Mouse (Mus musculus) stomach, postnatal 0 days (tissue): ENCODE data around the gene Slc11a1. TPM values are rescaled to one million over a fixed set of nuclear protein-coding genes. Genes with fewer than 3 reads are reported as not detected.

Source experiments
- ATAC-seq: fragments of 200-750 bp; cut with Nextera tagmentation; 2 replicates; pipeline ENCODE4 v1.8.0; 2017; ENCODE audit not compliant: low FRiP score, low TSS enrichment
- DNase-seq: peaks from one replicate; pipeline ENCODE4 v3.0.0-alpha.2; 2016; ENCODE audit warnings: low spot score
- H3K27ac ChIP-seq: fragments of 300-500 bp; sonication (generic); replicated peaks from 2 replicates; pipeline ENCODE4 v1.5.1; 2014; ENCODE audit warnings: mild to moderate bottlenecking, control low read depth
- H3K27me3 ChIP-seq: fragments of 300-500 bp; sonication (generic); 2 replicates; pipeline ENCODE4 v1.6.1; 2014; ENCODE audit warnings: low read length; ENCODE audit not compliant: control insufficient read depth, insufficient read depth
- H3K36me3 ChIP-seq: fragments of 300-500 bp; sonication (generic); 2 replicates; pipeline ENCODE4 v1.6.1; 2014; ENCODE audit warnings: low read length, mixed read lengths; ENCODE audit not compliant: control insufficient read depth, insufficient read depth
- H3K4me1 ChIP-seq: fragments of 300-500 bp; sonication (generic); replicated peaks from 2 replicates; pipeline ENCODE4 v1.6.1; 2014; ENCODE audit warnings: antibody characterized with exemption; ENCODE audit not compliant: control insufficient read depth, insufficient read depth
- H3K4me2 ChIP-seq: fragments of 300-500 bp; sonication (generic); replicated peaks from 2 replicates; pipeline ENCODE4 v1.6.1; 2014; ENCODE audit warnings: low read depth, mild to moderate bottlenecking, control low read depth, moderate library complexity
- H3K4me3 ChIP-seq: fragments of 300-500 bp; sonication (generic); 2 replicates; pipeline ENCODE4 v1.5.1; 2014; ENCODE audit warnings: low read depth, low read length, control low read depth
- H3K9ac ChIP-seq: fragments of 300-500 bp; sonication (generic); 2 replicates; pipeline ENCODE4 v1.6.1; 2014; ENCODE audit warnings: mild to moderate bottlenecking, low read length, control low read depth, mixed read lengths
- H3K9me3 ChIP-seq: fragments of 300-500 bp; sonication (generic); 2 replicates; pipeline ENCODE4 v1.6.1; 2016; ENCODE audit warnings: low read length; ENCODE audit not compliant: control insufficient read depth
- CTCF ChIP-seq: IDR thresholded peaks from 2 replicates; pipeline ENCODE4 v1.5.1; 2016; ENCODE audit warnings: antibody characterized with exemption, low read depth, mild to moderate bottlenecking, moderate library complexity
- EP300 ChIP-seq: optimal IDR thresholded peaks from 2 replicates; pipeline ENCODE3; 2016; ENCODE audit warnings: antibody characterized with exemption
- WGBS: fragments of 180-500 bp; shearing (Covaris S2); extraction: QIAGEN DNeasy Blood & Tissue Kit; methylation state at CpG from one replicate; pipeline ENCODE4 v1.1.7; 2014; 5-methylcytosine and 5-hydroxymethylcytosine counted together
- polyA plus RNA-seq: library from polyadenylated mRNA; unstranded; fragments of >200 nt; fragmentation: Nextera tagmentation; extraction: Ambion mirVana; gene quantifications from 2 replicates; pipeline ENCODE4 v1.2.1, GENCODE M21; 2015

Slc11a1 gene
- polyA plus RNA-seq, 1 experiment from 2014 or later: 3.8 TPM

DNA sequence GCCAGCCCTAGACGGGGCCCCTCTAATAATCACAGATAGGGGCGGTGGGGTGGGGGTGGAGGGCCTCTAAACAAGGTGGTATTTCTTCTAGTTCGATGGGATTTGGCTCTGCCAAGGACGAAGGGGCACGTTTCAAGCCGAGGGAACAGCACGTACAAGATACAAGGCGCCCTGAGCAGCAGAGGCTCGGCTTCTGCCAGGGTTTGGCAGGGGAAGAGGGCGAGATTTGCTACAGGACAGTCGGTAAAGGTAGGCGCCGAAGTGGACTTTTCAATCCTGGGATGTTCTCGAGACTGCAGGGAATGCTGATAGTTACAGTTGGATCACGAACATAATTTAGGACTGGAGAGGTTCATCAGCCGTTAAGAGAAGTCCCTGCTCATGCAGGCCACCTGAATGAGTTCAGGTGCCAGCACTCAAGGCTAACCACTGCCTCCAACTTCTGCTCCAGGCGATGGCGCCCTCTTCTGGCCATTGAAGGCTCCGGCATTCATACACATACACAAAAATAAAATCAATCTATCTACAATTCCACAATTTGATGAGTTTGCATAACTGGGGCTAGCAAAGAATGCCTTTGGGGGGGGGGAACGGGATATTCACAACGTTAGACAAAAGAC lies 15.4 kb downstream of the Slc11a1 start:
- H3K27me3 ChIP-seq: no peaks in the 10 kb centered on the region
- peak overlapping the region; percentile 100 for H3K27ac ChIP-seq
- peak overlapping the region; percentile 54 for H3K9ac ChIP-seq
- no peak for ATAC-seq
- no peak for TF ChIP-seq EP300
- TF ChIP-seq CTCF: peak; percentile 87
- peak overlapping the region; percentile 96 for H3K4me2 ChIP-seq
- H3K4me3 ChIP-seq: peak overlapping the region; percentile 91
- no peaks in the 10 kb centered on the region for H3K9me3 ChIP-seq
- DNase-seq: peak; percentile 81
- peaks cover 3% of the 10 kb centered on the region for H3K4me1 ChIP-seq
- H3K36me3 ChIP-seq: peaks cover 11% of the 10 kb centered on the region
- WGBS: 3% methylated on average over 21 of the region's 21 CpGs

DNA sequence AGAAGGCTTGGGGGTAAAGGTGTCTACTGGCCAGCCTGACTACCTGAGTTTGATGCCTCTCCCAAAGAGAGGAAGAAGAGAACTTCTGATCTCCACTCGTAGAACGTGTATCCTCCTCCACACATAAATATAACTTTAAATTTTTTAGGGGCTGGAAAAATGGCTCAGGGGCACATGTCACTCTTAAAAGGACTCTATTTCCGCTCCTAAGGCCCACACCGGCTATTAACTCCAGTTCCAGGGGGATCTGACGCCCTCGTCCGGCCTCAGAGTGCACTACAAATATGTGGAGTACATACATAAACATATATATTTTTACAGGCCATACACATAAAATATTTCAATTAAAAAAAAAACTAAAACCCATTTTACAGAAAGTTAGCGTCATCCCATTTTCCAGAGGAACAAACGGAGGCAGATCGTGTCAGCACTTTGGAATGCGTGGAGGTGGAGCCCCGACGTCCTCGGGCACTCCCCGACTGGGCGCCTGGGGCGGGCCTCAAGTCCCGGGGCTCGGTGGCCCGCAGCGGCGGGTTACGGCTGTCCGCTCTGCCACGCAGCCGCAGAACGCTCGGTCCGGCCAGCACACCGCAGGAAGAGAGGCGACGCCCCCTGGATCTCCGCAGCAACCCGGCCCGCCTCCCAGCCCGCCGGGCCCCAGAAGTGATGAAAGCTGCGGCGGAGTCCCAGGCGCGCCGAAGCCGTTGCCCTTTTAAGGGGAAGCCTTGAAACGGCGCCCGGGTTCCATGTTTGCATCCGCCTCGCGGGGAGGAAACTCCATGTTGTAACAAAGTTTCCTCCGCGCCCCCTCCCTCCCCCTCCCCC lies 16.1 kb downstream of the Slc11a1 start, which contains the start of gene Ctdsp1:
Ctdsp1 (plus strand) TSS at position 586 of the 825 bp plus-strand sequence.
- Histone ChIP-seq H3K27me3 (no peaks in the 10 kb centered on the region), H3K27ac (peak within 1 kb of the TSS; percentile 100), H3K4me3 (peak within 1 kb of the TSS; percentile 91), H3K36me3 (peaks cover 11% of the 10 kb centered on the region), H3K9me3 (no peaks in the 10 kb centered on the region), H3K4me2 (peak within 1 kb of the TSS; percentile 96), H3K9ac (peak within 1 kb of the TSS; percentile 100), H3K4me1 (peaks cover 3% of the 10 kb centered on the region)
- 3% methylated on average over 48 of the region's 51 CpGs for WGBS
- TF ChIP-seq EP300: peak; percentile 91
- TF ChIP-seq CTCF: peak; percentile 42; the same call in 1 of the 2 replicates
- DNase-seq (peak; percentile 99), ATAC-seq (peak; percentile 85)

DNA sequence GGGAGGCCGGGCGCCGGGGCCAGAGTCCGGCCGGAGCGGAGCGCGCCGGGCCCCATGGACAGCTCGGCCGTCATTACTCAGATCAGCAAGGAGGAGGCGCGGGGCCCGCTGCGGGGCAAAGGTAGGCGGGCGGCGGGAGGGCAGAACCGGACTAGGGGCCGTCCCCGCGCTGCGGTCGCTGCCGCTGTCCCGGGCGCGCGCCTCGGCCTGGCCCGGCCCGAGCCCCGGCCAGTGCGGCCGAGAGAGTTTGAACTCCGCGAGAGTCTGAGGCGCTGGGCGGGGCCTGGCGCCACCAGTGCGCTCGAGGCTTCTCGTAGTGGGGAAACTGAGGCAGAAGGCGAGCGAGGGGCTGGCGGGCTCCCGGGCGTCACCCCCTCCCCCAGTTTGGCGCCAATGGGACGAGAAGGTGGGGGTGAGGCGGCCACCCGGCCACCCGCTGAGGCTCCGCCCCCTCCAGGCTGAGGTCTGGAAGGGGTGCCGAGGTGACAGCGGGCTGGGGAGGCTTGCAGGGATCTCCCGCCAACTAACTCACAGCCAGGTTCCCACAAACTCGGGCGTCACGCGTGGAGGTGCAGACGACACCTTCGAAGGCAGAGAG lies 16.9 kb downstream of the Slc11a1 start:
- Histone ChIP-seq H3K27ac (peak overlapping the region; percentile 100), H3K4me1 (peaks cover 3% of the 10 kb centered on the region), H3K36me3 (peaks cover 11% of the 10 kb centered on the region), H3K27me3 (no peaks in the 10 kb centered on the region), H3K9me3 (no peaks in the 10 kb centered on the region), H3K9ac (peak overlapping the region; percentile 100), H3K4me2 (peak overlapping the region; percentile 96), H3K4me3 (peak overlapping the region; percentile 91)
- peak; percentile 78 for DNase-seq
- ATAC-seq: peak; percentile 53
- TF ChIP-seq EP300: no peak
- no peak for TF ChIP-seq CTCF
- WGBS: 0% methylated on average over 39 of the region's 63 CpGs

DNA sequence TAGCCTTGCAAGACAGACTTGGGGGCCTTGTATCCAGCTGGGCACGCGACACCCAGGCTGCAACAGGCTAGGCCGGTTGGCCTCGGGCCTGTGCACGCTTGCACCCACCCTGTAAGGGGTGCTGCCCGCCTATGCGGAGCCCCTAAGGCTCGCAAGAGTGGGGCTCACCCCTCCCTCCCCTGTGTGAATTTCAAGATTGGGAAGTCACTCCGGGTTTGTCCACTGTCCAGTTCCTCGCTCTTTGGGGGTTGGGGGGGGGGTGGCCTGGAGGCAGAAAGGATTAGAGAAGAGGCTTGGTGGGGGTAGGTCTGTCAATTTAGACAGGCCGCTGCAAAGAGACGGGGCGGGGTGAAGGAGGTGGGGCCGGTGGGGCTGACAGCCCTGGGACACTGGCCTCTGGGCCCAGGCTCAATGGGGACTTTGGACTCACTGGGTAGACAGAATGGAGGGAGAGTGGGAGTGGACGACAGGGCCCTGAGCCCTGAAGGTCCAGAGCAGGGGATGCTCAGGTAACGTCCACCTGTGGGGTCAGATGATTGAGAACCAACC lies 17.5 kb downstream of the Slc11a1 start:
- peaks cover 3% of the 10 kb centered on the region for H3K4me1 ChIP-seq
- no peaks in the 10 kb centered on the region for H3K27me3 ChIP-seq
- DNase-seq (peak; percentile 78), ATAC-seq (0 out of 2 replicates have a peak, but pooled peaks have one; percentile 1)
- no peaks in the 10 kb centered on the region for H3K9me3 ChIP-seq
- H3K9ac ChIP-seq: peak overlapping the region; percentile 100
- H3K36me3 ChIP-seq: peaks cover 11% of the 10 kb centered on the region
- peak overlapping the region; percentile 100 for H3K27ac ChIP-seq
- WGBS: 1% methylated on average over 16 of the region's 16 CpGs
- TF ChIP-seq EP300 (no peak), CTCF (no peak)
- H3K4me2 ChIP-seq: peak overlapping the region; percentile 96
- peak overlapping the region; percentile 91 for H3K4me3 ChIP-seq

DNA sequence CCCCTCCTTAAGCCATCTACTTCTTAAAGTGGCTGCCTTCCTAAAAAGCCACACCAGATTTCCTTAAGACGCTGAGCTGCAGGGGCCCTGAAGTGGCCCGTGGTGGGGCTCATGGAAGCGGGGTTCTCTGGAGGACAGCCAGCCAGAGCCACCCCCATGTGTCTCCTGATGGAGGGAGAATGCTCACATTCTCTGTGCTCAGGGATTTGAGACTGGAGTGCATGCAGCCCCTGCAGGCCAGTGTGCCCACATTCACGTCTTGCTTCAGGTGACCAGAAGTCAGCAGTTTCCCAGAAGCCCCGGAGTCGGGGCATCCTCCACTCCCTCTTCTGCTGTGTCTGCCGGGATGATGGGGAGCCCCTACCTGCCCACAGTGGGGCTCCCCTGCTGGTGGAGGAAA lies 18.0 kb downstream of the Slc11a1 start:
- H3K4me3 ChIP-seq: peak overlapping the region; percentile 91
- H3K9me3 ChIP-seq: no peaks in the 10 kb centered on the region
- no peak for TF ChIP-seq EP300
- TF ChIP-seq CTCF: peak; percentile 25; the same call in 1 of the 2 replicates
- DNase-seq (no peak), ATAC-seq (no peak)
- peak overlapping the region; percentile 100 for H3K9ac ChIP-seq
- 29% methylated on average over 7 of the region's 7 CpGs for WGBS
- H3K4me1 ChIP-seq: peaks cover 3% of the 10 kb centered on the region
- H3K36me3 ChIP-seq: peaks cover 11% of the 10 kb centered on the region
- H3K27me3 ChIP-seq: no peaks in the 10 kb centered on the region
- peak overlapping the region; percentile 100 for H3K27ac ChIP-seq
- peak overlapping the region; percentile 96 for H3K4me2 ChIP-seq
